Mouse (Mus musculus): ENCODE data around the gene Acvr1b.

DNA sequence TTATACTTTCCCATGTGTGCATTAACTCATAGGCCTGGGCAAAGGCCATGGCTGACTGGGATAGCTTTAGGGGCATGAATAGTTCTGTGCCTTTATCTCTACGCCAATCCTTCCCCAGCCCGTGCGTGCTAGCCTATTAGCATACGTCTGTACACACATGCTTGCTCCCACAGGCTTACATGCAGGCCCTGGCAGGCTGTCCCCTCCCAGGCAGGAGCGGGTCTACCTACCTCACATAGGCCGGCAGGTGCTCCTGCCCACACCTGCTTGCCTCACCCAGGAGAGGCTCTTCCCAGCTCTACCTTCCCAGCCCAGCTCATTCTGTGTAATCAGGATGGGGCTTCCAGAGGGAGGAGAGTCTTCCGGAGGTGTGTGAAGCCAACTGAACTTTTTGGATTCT lies 12.3 kb upstream of the Acvr1b start:
- no peak for TF ChIP-seq CTCF (IDR thresholded peaks at IDR 0.05)
- no peak for TF ChIP-seq EP300 (IDR thresholded peaks at IDR 0.05)

All from lung, postnatal 0 days (tissue).